Mouse (Mus musculus): Measurements from ENCODE around the gene Tmem135. TPM values are rescaled to one million over a fixed set of nuclear protein-coding genes. Genes with fewer than 3 reads are reported as not detected.

Gene Tmem135
- polyA plus RNA-seq, 2 experiments: 12.4 to 18.6 TPM

DNA sequence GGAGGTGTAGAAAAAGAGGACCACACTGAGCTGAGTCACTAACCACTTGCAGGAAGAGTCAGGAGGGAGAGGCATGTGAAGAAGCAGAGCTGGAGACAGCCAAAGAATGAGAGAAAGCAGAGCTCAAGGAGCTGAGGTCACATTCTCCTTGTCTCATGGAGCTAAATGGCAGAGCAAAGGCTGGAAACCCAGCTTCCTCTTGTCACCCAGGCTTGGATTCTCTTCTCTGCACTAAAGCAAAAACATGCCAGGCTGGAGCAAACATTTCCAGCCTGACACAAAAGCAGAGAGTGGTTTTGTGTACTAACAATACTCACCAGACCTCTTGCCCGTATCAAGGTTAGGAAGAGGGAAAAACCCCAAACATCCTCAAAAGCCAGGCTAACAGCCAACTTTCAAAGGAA lies 287.8 kb downstream of the Tmem135 start:
- Histone ChIP-seq H3K9ac (ENCODE audit: low read depth, low read length, severe bottlenecking) (no peak overlapping the region), H3K4me3 (replicated peaks; ENCODE audit: low read length) (no peak overlapping the region), H3K4me1 (ENCODE audit: control insufficient read depth, insufficient read depth, low read length) (no peaks in the 10 kb centered on the region), H3K27me3 (ENCODE audit: control insufficient read depth, insufficient read depth, low read length) (no peaks in the 10 kb centered on the region), H3K27ac (replicated peaks; ENCODE audit: low read depth, low read length) (no peak overlapping the region), H3K9me3 (ENCODE audit: control insufficient read depth, low read length) (no peaks in the 10 kb centered on the region), H3K36me3 (ENCODE audit: control insufficient read depth, insufficient read depth, low read length) (no peaks in the 10 kb centered on the region), H3K4me2 (replicated peaks; ENCODE audit: low read depth, low read length, severe bottlenecking) (no peak overlapping the region)
- WGBS: 71% methylated on average over 1 of the region's 1 CpGs
- TF ChIP-seq POLR2A (IDR thresholded peaks at IDR 0.05; ENCODE audit: borderline replicate concordance, extremely low read depth, insufficient read depth, insufficient read length): no peak
- ATAC-seq (ENCODE audit: low FRiP score, low read depth) (no peak), DNase-seq (ENCODE audit: low spot score) (no peak)

DNA sequence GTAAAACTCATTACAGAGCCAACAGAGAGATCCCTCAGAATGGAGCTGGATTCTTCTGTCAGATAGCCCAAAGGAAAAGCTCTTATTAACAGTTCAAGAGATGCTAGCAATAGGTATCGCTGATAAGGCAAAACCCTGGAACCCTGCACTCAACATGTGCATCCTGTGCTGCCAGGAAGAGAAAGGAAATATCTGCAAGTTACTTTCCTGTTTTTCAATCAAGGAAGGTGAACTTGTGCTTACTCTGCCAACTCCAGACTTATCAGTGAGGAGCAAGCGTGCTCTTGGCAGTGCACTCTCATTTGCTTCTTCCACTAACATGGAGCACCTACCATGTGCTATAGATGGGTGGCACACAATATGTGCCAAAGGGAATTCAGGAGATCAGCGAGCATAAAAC lies 288.4 kb downstream of the Tmem135 start:
- H3K27me3 ChIP-seq (ENCODE audit: control insufficient read depth, insufficient read depth, low read length): no peaks in the 10 kb centered on the region
- ATAC-seq (ENCODE audit: low FRiP score, low read depth): no peak

DNA sequence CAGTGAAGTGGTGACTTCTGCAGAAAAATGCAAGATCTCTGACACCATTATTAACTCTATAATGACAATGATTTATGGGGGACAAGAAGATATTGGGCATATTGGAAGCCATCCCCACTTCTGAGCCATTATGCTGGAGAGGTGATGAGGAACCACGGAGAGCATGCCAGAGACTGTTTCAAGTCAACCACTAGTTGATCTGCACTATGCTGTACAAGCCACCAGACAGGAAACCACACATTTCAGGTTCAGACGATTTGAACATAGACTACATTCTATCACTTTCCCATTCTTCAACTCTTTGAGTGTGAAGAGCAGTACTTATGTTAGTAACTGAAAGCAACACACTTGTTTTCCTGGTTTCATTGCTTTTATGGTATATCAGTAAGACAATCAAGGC lies 297.6 kb downstream of the Tmem135 start:
- DNase-seq (ENCODE audit: low spot score) (no peak), ATAC-seq (ENCODE audit: low FRiP score, low read depth) (no peak)
- H3K4me2 ChIP-seq (replicated peaks; ENCODE audit: low read depth, low read length, severe bottlenecking): no peak overlapping the region
- H3K4me1 ChIP-seq (ENCODE audit: control insufficient read depth, insufficient read depth, low read length): no peaks in the 10 kb centered on the region
- H3K27me3 ChIP-seq (ENCODE audit: control insufficient read depth, insufficient read depth, low read length): no peaks in the 10 kb centered on the region
- no peak for TF ChIP-seq POLR2A (IDR thresholded peaks at IDR 0.05; ENCODE audit: borderline replicate concordance, extremely low read depth, insufficient read depth, insufficient read length)
- no peaks in the 10 kb centered on the region for H3K36me3 ChIP-seq (ENCODE audit: control insufficient read depth, insufficient read depth, low read length)
- no peaks in the 10 kb centered on the region for H3K9me3 ChIP-seq (ENCODE audit: control insufficient read depth, low read length)
- 78% methylated on average over 2 of the region's 2 CpGs for WGBS
- H3K9ac ChIP-seq (ENCODE audit: low read depth, low read length, severe bottlenecking): no peak overlapping the region
- no peak overlapping the region for H3K27ac ChIP-seq (replicated peaks; ENCODE audit: low read depth, low read length)
- no peak overlapping the region for H3K4me3 ChIP-seq (replicated peaks; ENCODE audit: low read length)

More for the DNA sequence above, 288.4 kb downstream of the Tmem135 start:
- DNase-seq (ENCODE audit: low spot score): no peak
- Histone ChIP-seq H3K9me3 (ENCODE audit: control insufficient read depth, low read length) (no peaks in the 10 kb centered on the region), H3K4me1 (ENCODE audit: control insufficient read depth, insufficient read depth, low read length) (no peaks in the 10 kb centered on the region), H3K4me2 (replicated peaks; ENCODE audit: low read depth, low read length, severe bottlenecking) (no peak overlapping the region), H3K9ac (ENCODE audit: low read depth, low read length, severe bottlenecking) (no peak overlapping the region), H3K27ac (replicated peaks; ENCODE audit: low read depth, low read length) (no peak overlapping the region), H3K36me3 (ENCODE audit: control insufficient read depth, insufficient read depth, low read length) (no peaks in the 10 kb centered on the region), H3K4me3 (replicated peaks; ENCODE audit: low read length) (no peak overlapping the region)
- 90% methylated on average over 3 of the region's 3 CpGs for WGBS
- TF ChIP-seq POLR2A (IDR thresholded peaks at IDR 0.05; ENCODE audit: borderline replicate concordance, extremely low read depth, insufficient read depth, insufficient read length): no peak

DNA sequence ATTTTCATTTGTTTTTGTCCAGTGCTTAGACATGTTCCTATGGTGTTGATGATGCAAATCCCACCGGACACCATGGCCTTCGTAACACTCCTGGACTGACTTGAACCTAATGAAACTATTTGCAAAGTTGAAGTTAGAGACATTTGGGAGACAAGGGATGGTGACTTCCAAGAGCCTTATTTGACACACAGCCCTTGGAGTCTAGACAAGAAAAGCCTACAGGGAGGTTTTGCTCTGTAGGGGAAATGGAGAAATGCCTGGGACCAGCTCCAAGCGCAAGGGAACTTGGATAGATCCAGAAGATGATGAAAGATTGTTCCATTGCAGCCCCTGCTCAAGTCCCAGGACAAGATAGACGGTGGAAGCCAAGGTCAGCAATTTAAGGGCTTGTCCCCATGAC lies 304.3 kb downstream of the Tmem135 start:
- DNase-seq (ENCODE audit: low spot score) (no peak), ATAC-seq (ENCODE audit: low FRiP score, low read depth) (no peak)
- no peaks in the 10 kb centered on the region for H3K4me1 ChIP-seq (ENCODE audit: control insufficient read depth, insufficient read depth, low read length)
- H3K9ac ChIP-seq (ENCODE audit: low read depth, low read length, severe bottlenecking): no peak overlapping the region
- no peaks in the 10 kb centered on the region for H3K36me3 ChIP-seq (ENCODE audit: control insufficient read depth, insufficient read depth, low read length)
- H3K27ac ChIP-seq (replicated peaks; ENCODE audit: low read depth, low read length): no peak overlapping the region
- H3K27me3 ChIP-seq (ENCODE audit: control insufficient read depth, insufficient read depth, low read length): no peaks in the 10 kb centered on the region
- WGBS: 92% methylated on average over 4 of the region's 4 CpGs
- no peak overlapping the region for H3K4me2 ChIP-seq (replicated peaks; ENCODE audit: low read depth, low read length, severe bottlenecking)
- no peak overlapping the region for H3K4me3 ChIP-seq (replicated peaks; ENCODE audit: low read length)
- no peak for TF ChIP-seq POLR2A (IDR thresholded peaks at IDR 0.05; ENCODE audit: borderline replicate concordance, extremely low read depth, insufficient read depth, insufficient read length)
- H3K9me3 ChIP-seq (ENCODE audit: control insufficient read depth, low read length): no peaks in the 10 kb centered on the region

Small RNAs within 50 kb of the gene (microRNA-seq; reads per million reads assigned to microRNA genes)
- gene Gm22171: not detected
- gene Gm24659: not detected

Other genes starting within 250 kb of the Tmem135 start
- 23.4 and 23.6 TPM in 2 replicates for gene Fzd4, start 133 bp upstream of the Tmem135 start, polyA plus RNA-seq (2012; rRNA removed)
- 20.2 and 22.6 TPM in 2 replicates for gene Fzd4, start 133 bp upstream of the Tmem135 start, polyA plus RNA-seq (2014; fragmentation: Nextera tagmentation; extraction: Ambion mirVana)
- gene Prss23, start 123.0 kb upstream of the Tmem135 start, polyA plus RNA-seq (2012; rRNA removed): 76.0 and 85.9 TPM in 2 replicates
- 60.6 and 66.3 TPM in 2 replicates for gene Prss23, start 123.0 kb upstream of the Tmem135 start, polyA plus RNA-seq (2014; fragmentation: Nextera tagmentation; extraction: Ambion mirVana)
- 1.1 and 1.3 TPM in 2 replicates for gene Me3, start 228.2 kb upstream of the Tmem135 start, polyA plus RNA-seq (2012; rRNA removed)
- 1.3 and 2.1 TPM in 2 replicates for gene Me3, start 228.2 kb upstream of the Tmem135 start, polyA plus RNA-seq (2014; fragmentation: Nextera tagmentation; extraction: Ambion mirVana)